Mouse (Mus musculus) hindbrain, embryonic 11.5 days (tissue): ENCODE data around the gene 4930503B20Rik. TPM values are rescaled to one million over a fixed set of nuclear protein-coding genes. Genes with fewer than 3 reads are reported as not detected.

Experiments
- ATAC-seq: fragments of 200-750 bp; cut with Nextera tagmentation; 2 replicates; pipeline ENCODE4 v1.8.0; 2017; ENCODE audit warnings: mild to moderate bottlenecking, moderate TSS enrichment, moderate library complexity; ENCODE audit not compliant: low FRiP score
- DNase-seq: peaks from one replicate; pipeline ENCODE4 v3.0.0-alpha.2; 2015; ENCODE audit warnings: low spot score
- H3K27ac ChIP-seq: fragments of 300-500 bp; sonication (generic); 2 replicates; pipeline ENCODE4 v1.5.1; 2014; ENCODE audit warnings: mild to moderate bottlenecking, low read depth, low read length
- H3K27me3 ChIP-seq: fragments of 300-500 bp; sonication (generic); 2 replicates; pipeline ENCODE4 v1.6.1; 2014; ENCODE audit warnings: mild to moderate bottlenecking, low read length, moderate library complexity, mixed read lengths; ENCODE audit not compliant: control insufficient read depth, insufficient read depth
- H3K36me3 ChIP-seq: fragments of 300-500 bp; sonication (generic); 2 replicates; pipeline ENCODE4 v1.6.1; 2014; ENCODE audit warnings: mild to moderate bottlenecking, low read length, moderate library complexity, mixed read lengths; ENCODE audit not compliant: control insufficient read depth, insufficient read depth
- H3K4me1 ChIP-seq: fragments of 300-500 bp; sonication (generic); replicated peaks from 2 replicates; pipeline ENCODE4 v1.6.1; 2014; ENCODE audit warnings: low read length, mixed read lengths; ENCODE audit not compliant: control insufficient read depth, insufficient read depth
- H3K4me2 ChIP-seq: fragments of 300-500 bp; sonication (generic); replicated peaks from 2 replicates; pipeline ENCODE4 v1.6.1; 2014; ENCODE audit warnings: mild to moderate bottlenecking, low read depth, low read length
- H3K4me3 ChIP-seq: fragments of 300-500 bp; sonication (generic); 2 replicates; pipeline ENCODE4 v1.5.1; 2014; ENCODE audit warnings: low read depth, low read length
- H3K9ac ChIP-seq: fragments of 300-500 bp; sonication (generic); 2 replicates; pipeline ENCODE4 v1.6.1; 2014; ENCODE audit warnings: low read depth, low read length
- H3K9me3 ChIP-seq: fragments of 300-500 bp; sonication (generic); 2 replicates; pipeline ENCODE4 v1.6.1; 2016; ENCODE audit warnings: low read length; ENCODE audit not compliant: control insufficient read depth
- WGBS: fragments of 180-500 bp; shearing (Covaris S2); extraction: QIAGEN DNeasy Blood & Tissue Kit; methylation state at CpG from one replicate; pipeline ENCODE4 v1.1.7; 2014; 5-methylcytosine and 5-hydroxymethylcytosine counted together
- polyA plus RNA-seq: library from polyadenylated mRNA; unstranded; fragments of >200 nt; fragmentation: Nextera tagmentation; extraction: Ambion mirVana; gene quantifications from 2 replicates; pipeline ENCODE4 v1.2.1, GENCODE M21; 2014

Gene 4930503B20Rik
- polyA plus RNA-seq, 1 experiment from 2014 or later: not detected

GRCm38 (mm10) chr3:146599198-146599900 is 51.8 kb downstream of the 4930503B20Rik start:
- H3K4me1 ChIP-seq: no peaks in the 10 kb centered on the region
- ATAC-seq: no peak
- H3K4me3 ChIP-seq: no peak overlapping the region
- no peak overlapping the region for H3K9ac ChIP-seq
- H3K36me3 ChIP-seq: no peaks in the 10 kb centered on the region
- WGBS: 92% methylated on average over 6 of the region's 6 CpGs
- no peak overlapping the region for H3K27ac ChIP-seq
- H3K4me2 ChIP-seq: no peak overlapping the region
- no peaks in the 10 kb centered on the region for H3K27me3 ChIP-seq
- no peak for DNase-seq
- no peaks in the 10 kb centered on the region for H3K9me3 ChIP-seq

- DNase-seq: no peak
- H3K4me1 ChIP-seq: no peaks in the 10 kb centered on the region
- H3K4me2 ChIP-seq: no peak overlapping the region
- 89% methylated on average over 6 of the region's 6 CpGs for WGBS
- H3K27me3 ChIP-seq: no peaks in the 10 kb centered on the region
- H3K4me3 ChIP-seq: no peak overlapping the region
- no peak overlapping the region for H3K27ac ChIP-seq
- no peaks in the 10 kb centered on the region for H3K9me3 ChIP-seq
- no peak for ATAC-seq
- no peaks in the 10 kb centered on the region for H3K36me3 ChIP-seq
- no peak overlapping the region for H3K9ac ChIP-seq
Observed at GRCm38 (mm10) chr3:146598411-146598810, 52.7 kb downstream of the 4930503B20Rik start.

- H3K9ac ChIP-seq: no peak overlapping the region
- DNase-seq: no peak
- H3K27ac ChIP-seq: no peak overlapping the region
- H3K4me2 ChIP-seq: no peak overlapping the region
- H3K4me1 ChIP-seq: no peaks in the 10 kb centered on the region
- no peaks in the 10 kb centered on the region for H3K36me3 ChIP-seq
- no peak overlapping the region for H3K4me3 ChIP-seq
- H3K9me3 ChIP-seq: no peaks in the 10 kb centered on the region
- WGBS: 91% methylated on average over 7 of the region's 7 CpGs
- H3K27me3 ChIP-seq: no peaks in the 10 kb centered on the region
- no peak for ATAC-seq
Observed at GRCm38 (mm10) chr3:146596864-146597263, 54.3 kb downstream of the 4930503B20Rik start.

GRCm38 (mm10) chr3:146596387-146596786 is 54.7 kb downstream of the 4930503B20Rik start:
- no peak overlapping the region for H3K9ac ChIP-seq
- 89% methylated on average over 8 of the region's 8 CpGs for WGBS
- no peak for ATAC-seq
- H3K27ac ChIP-seq: no peak overlapping the region
- H3K4me3 ChIP-seq: no peak overlapping the region
- no peaks in the 10 kb centered on the region for H3K27me3 ChIP-seq
- no peak for DNase-seq
- H3K4me1 ChIP-seq: no peaks in the 10 kb centered on the region
- H3K36me3 ChIP-seq: no peaks in the 10 kb centered on the region
- H3K4me2 ChIP-seq: no peak overlapping the region
- H3K9me3 ChIP-seq: no peaks in the 10 kb centered on the region

- WGBS: 95% methylated on average over 6 of the region's 6 CpGs
- DNase-seq: no peak
- no peak overlapping the region for H3K9ac ChIP-seq
Observed at GRCm38 (mm10) chr3:146595440-146595839, 55.7 kb downstream of the 4930503B20Rik start.

More at GRCm38 (mm10) chr3:146595440-146595839, 55.7 kb downstream of the 4930503B20Rik start:
- H3K4me2 ChIP-seq: no peak overlapping the region
- ATAC-seq: no peak
- no peak overlapping the region for H3K4me3 ChIP-seq
- H3K27ac ChIP-seq: no peak overlapping the region
- H3K4me1 ChIP-seq: no peaks in the 10 kb centered on the region
- H3K36me3 ChIP-seq: no peaks in the 10 kb centered on the region
- H3K9me3 ChIP-seq: no peaks in the 10 kb centered on the region
- no peaks in the 10 kb centered on the region for H3K27me3 ChIP-seq

Other genes starting within 250 kb of the 4930503B20Rik start
- 25.1 and 28.0 TPM in 2 replicates for gene Ssx2ip, start 246.7 kb downstream of the 4930503B20Rik start, polyA plus RNA-seq
- gene Ctbs, start 201.5 kb downstream of the 4930503B20Rik start, polyA plus RNA-seq: 6.7 and 8.8 TPM in 2 replicates
- gene Spata1, start 151.6 kb downstream of the 4930503B20Rik start, polyA plus RNA-seq: 6.9 and 7.4 TPM in 2 replicates
- 1,010 and 1,042 TPM in 2 replicates for gene Gng5, start 151.5 kb downstream of the 4930503B20Rik start, polyA plus RNA-seq
- 75.2 and 79.4 TPM in 2 replicates for gene Rpf1, start 129.9 kb downstream of the 4930503B20Rik start, polyA plus RNA-seq
- gene Uox, start 80.9 kb downstream of the 4930503B20Rik start, polyA plus RNA-seq: not detected in 2 replicates
- not detected in 2 replicates for gene Dnase2b, start 35.7 kb downstream of the 4930503B20Rik start, polyA plus RNA-seq
- gene Samd13, start 34.3 kb upstream of the 4930503B20Rik start, polyA plus RNA-seq: 0.56 and 0.60 TPM in 2 replicates
- gene Prkacb, start 161.7 kb upstream of the 4930503B20Rik start, polyA plus RNA-seq: 64.8 and 70.8 TPM in 2 replicates
- gene Ttll7, start 201.1 kb upstream of the 4930503B20Rik start, polyA plus RNA-seq: 9.7 and 11.2 TPM in 2 replicates